In genomic region chr1:38201796-38202195, GRCm38 (mm10) we compare ENCODE assay signal across 24 mouse cellular contexts.
A peak's percentile ranks its signal among the peaks of the same experiment; 100 is the strongest.
DNase-seq lines count a peak whose midpoint lies in the region; ATAC-seq and TF ChIP-seq lines count a peak whose summit lies in the region.
"Had no signal": no experiment of that assay in that cellular context is flagged by ENCODE, and none has a peak within 500 bp of the region (broad histone marks: within the 10 kb centered on the region; RNA-seq: fewer than 3 reads in every experiment).

No protein-coding gene starts in this region.

- no peak overlapping the region for H3K4me2 ChIP-seq in liver, embryonic 12.5 days
- H3K4me2 ChIP-seq: embryonic facial prominence, embryonic 12.5 days; forebrain, embryonic 13.5 days; forebrain, embryonic 15.5 days had no signal

- no peaks in the 10 kb centered on the region for H3K4me1 ChIP-seq in liver, adult 2 months (ENCODE audit: control insufficient read depth, insufficient read depth, low read length)
- H3K4me1 ChIP-seq in liver, embryonic 12.5 days = no peaks in the 10 kb centered on the region
- H3K4me1 ChIP-seq: embryonic facial prominence, embryonic 12.5 days had no signal

- no peak for ATAC-seq in liver, embryonic 12.5 days
- ATAC-seq: activated CD4-positive, CD25-positive, alpha-beta regulatory T cell, adult 4 months; CD4-positive, CD25-positive, alpha-beta regulatory T cell, adult 4 months; forebrain, embryonic 13.5 days; forebrain, embryonic 15.5 days; Patski had no signal

- no peaks in the 10 kb centered on the region for H3K27me3 ChIP-seq in liver, adult 2 months (ENCODE audit: control insufficient read depth, insufficient read depth, low read length)
- H3K27me3 ChIP-seq in liver, embryonic 12.5 days (replicated peaks) = no peaks in the 10 kb centered on the region
- H3K27me3 ChIP-seq: CH12.LX; embryonic facial prominence, embryonic 12.5 days; forebrain, embryonic 13.5 days; forebrain, embryonic 15.5 days; Patski had no signal

- H3K4me3 ChIP-seq in liver, adult 2 months (ENCODE audit: insufficient read depth, low read depth, low read length) = no peak overlapping the region
- no peak overlapping the region for H3K4me3 ChIP-seq in liver, embryonic 12.5 days
- H3K4me3 ChIP-seq: embryonic facial prominence, embryonic 10.5 days; embryonic facial prominence, embryonic 12.5 days; forebrain, embryonic 13.5 days; forebrain, embryonic 15.5 days had no signal

- H3K27ac ChIP-seq in liver, adult 2 months (replicated peaks; ENCODE audit: insufficient read depth, low read depth, low read length) = no peak overlapping the region
- no peak overlapping the region for H3K27ac ChIP-seq in liver, embryonic 12.5 days
- H3K27ac ChIP-seq: embryonic facial prominence, embryonic 10.5 days; embryonic facial prominence, embryonic 12.5 days had no signal

- H3K9me3 ChIP-seq in liver, embryonic 12.5 days (replicated peaks) = no peaks in the 10 kb centered on the region
- H3K9me3 ChIP-seq: embryonic facial prominence, embryonic 10.5 days; embryonic facial prominence, embryonic 12.5 days; forebrain, embryonic 13.5 days; forebrain, embryonic 15.5 days; G1E had no signal

- intact Hi-C loops in gastrocnemius, postnatal 14 days (cut with DNase I; ENCODE audit: low total_unique reads) = loop anchor here (10.0 kb wide), 1 partner anchor 183 kb away; no protein-coding TSS in a partner anchor
- intact Hi-C loops in gastrocnemius, postnatal 36 days (cut with DNase I) = no loop called here

- no peak for TF ChIP-seq POLR2A in liver, adult 2 months (IDR thresholded peaks at IDR 0.05; ENCODE audit: extremely low read depth, insufficient read depth, low read length)

- no peak overlapping the region for H3K9ac ChIP-seq in liver, adult 2 months (ENCODE audit: low read depth, low read length)
- H3K9ac ChIP-seq in liver, embryonic 12.5 days = no peak overlapping the region
- H3K9ac ChIP-seq: embryonic facial prominence, embryonic 12.5 days; forebrain, embryonic 13.5 days; forebrain, embryonic 15.5 days had no signal

- H3K36me3 ChIP-seq in liver, adult 2 months (ENCODE audit: control insufficient read depth, insufficient read depth, low read length) = no peaks in the 10 kb centered on the region
- no peaks in the 10 kb centered on the region for H3K36me3 ChIP-seq in liver, embryonic 12.5 days
- H3K36me3 ChIP-seq: G1E had no signal

- no peak for TF ChIP-seq CTCF in liver, adult 2 months (IDR thresholded peaks at IDR 0.05; ENCODE audit: low read depth, low read length)

- whole genome bisulfite sequencing in liver, adult 2 months = 87% methylated on average over 3 of the region's 3 CpGs
- WGBS in liver, embryonic 12.5 days (ENCODE audit: insufficient replicate concordance) = 72% methylated on average over 3 of the region's 3 CpGs

- DNase-seq in gastrocnemius, adult 18-20 months (ENCODE audit: low spot score) = peak; percentile 12
- DNase-seq in gastrocnemius, postnatal 14 days = no peak
- DNase-seq in gastrocnemius, postnatal 25 days = peak; percentile 27
- DNase-seq in gastrocnemius, postnatal 36 days = no peak
- peak; percentile 7 for DNase-seq in liver, adult 2 months (ENCODE audit: extremely low read depth, low read depth, low spot score)
- DNase-seq: adrenal gland, adult 8-10 months; adrenal gland, postnatal 14 days; adrenal gland, postnatal 36 days; B cell, adult 2 months; cerebellum, adult 11-12 months; cerebellum, adult 2 months; cerebellum, adult 9-10 months; cerebellum, postnatal 10 days; cerebellum, postnatal 25 days had no signal

- H3K79me2 ChIP-seq in liver, adult 2 months (ENCODE audit: control insufficient read depth, insufficient read depth, low read length) = no peaks in the 10 kb centered on the region

Comparison
In these comparisons a context has a peak if more than half of its experiments do, and no peak if none do; other contexts are left out.
1. DNase-seq: peak in gastrocnemius, adult 18-20 months (single experiment), gastrocnemius, postnatal 25 days (single experiment) and liver, adult 2 months (single experiment); none in gastrocnemius, postnatal 14 days (single experiment) and gastrocnemius, postnatal 36 days (0 of 2).